Mouse (Mus musculus) spleen, adult 2 months (tissue): ENCODE data around the gene Glipr1l2. TPM values are rescaled to one million over a fixed set of nuclear protein-coding genes. Genes with fewer than 3 reads are reported as not detected.
"Not testable (repeated sequence)": the region's sequence is repeated elsewhere in the genome, so short reads cannot be mapped to it uniquely, and the experiment has no call there.

Experiments used
- DNase-seq, 2 experiments: peaks; one replicate each; pipeline versions ENCODE4 v3.0.0 to v3.0.0-alpha.2; 2012 to 2021; ENCODE audit warnings: low spot score in 2 of 2, low read depth in 1 of 2
- H3K27ac ChIP-seq: fragments of 200-500 bp; 2 replicates; pipeline ENCODE4 v1.5.1; 2012; ENCODE audit warnings: low read length, inconsistent platforms; ENCODE audit not compliant: insufficient read depth
- H3K27me3 ChIP-seq: fragments of 200-500 bp; 2 replicates; pipeline ENCODE4 v1.6.1; 2012; ENCODE audit warnings: mild to moderate bottlenecking, moderate library complexity, low read length, inconsistent platforms; ENCODE audit not compliant: control insufficient read depth, insufficient read depth
- H3K36me3 ChIP-seq: fragments of 200-500 bp; 2 replicates; pipeline ENCODE4 v1.6.1; 2012; ENCODE audit warnings: mild to moderate bottlenecking, low read length, inconsistent platforms; ENCODE audit not compliant: control insufficient read depth, insufficient read depth
- H3K4me1 ChIP-seq: fragments of 200-500 bp; 2 replicates; pipeline ENCODE4 v1.6.1; 2011; ENCODE audit warnings: inconsistent platforms; ENCODE audit not compliant: control insufficient read depth, insufficient read depth, insufficient read length
- H3K4me3 ChIP-seq: fragments of 200-500 bp; 2 replicates; pipeline ENCODE4 v1.5.1; 2011; ENCODE audit warnings: mild to moderate bottlenecking, inconsistent platforms; ENCODE audit not compliant: insufficient read depth, insufficient read length; ENCODE audit errors: extremely low read depth
- CTCF ChIP-seq: fragments of 200-500 bp; IDR thresholded peaks from 2 replicates; pipeline ENCODE4 v1.5.1; 2011; ENCODE audit warnings: mild to moderate bottlenecking, inconsistent platforms; ENCODE audit not compliant: insufficient read depth, insufficient read length, insufficient replicate concordance; ENCODE audit errors: extremely low read depth
- POLR2A ChIP-seq: fragments of 200-500 bp; IDR thresholded peaks from 2 replicates; pipeline ENCODE4 v1.6.1; 2011; ENCODE audit warnings: low read depth, low read length, inconsistent platforms
- WGBS: fragments of 180-500 bp; shearing (Covaris S2); methylation state at CpG from one replicate; pipeline ENCODE4 v1.1.7; 2018; 5-methylcytosine and 5-hydroxymethylcytosine counted together
- polyA plus RNA-seq: library from polyadenylated mRNA; depleted of rRNA; stranded (reverse); fragments of >200 nt; gene quantifications from 2 replicates; pipeline ENCODE4 v1.2.3, GENCODE M21; 2012; rRNA removed

Glipr1l2 gene
- polyA plus RNA-seq = not detected in 2 replicates

DNA sequence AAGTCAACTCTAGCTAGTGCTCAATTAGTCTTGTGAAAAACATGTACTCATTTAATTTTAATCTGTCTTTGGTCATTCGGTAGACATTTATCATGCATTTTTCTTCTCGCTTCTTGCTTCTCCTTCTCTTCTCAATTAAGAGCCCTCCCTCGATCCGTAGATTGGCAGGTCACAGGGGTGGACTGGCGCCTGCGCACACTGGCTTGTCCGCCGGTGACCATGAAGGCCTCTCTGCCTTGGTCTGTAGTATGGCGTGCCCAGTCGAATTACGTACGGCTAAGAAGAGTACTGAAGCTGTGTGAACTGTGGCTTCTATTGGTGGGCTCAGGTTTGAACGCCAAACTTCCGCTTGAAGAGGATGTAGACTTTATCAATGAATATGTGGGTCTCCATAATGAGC lies at the start of gene Glipr1l2:
TSS of gene Glipr1l2 (plus strand) at position 198 of the 400 bp plus-strand sequence.
- WGBS = 95% methylated on average over 14 of the region's 14 CpGs
- no peaks in the 10 kb centered on the region for H3K36me3 ChIP-seq
- DNase-seq = no peak
- H3K4me1 ChIP-seq = no peaks in the 10 kb centered on the region
- TF ChIP-seq CTCF (no peak), POLR2A (no peak)
- no peak within 1 kb of the TSS for H3K27ac ChIP-seq
- H3K27me3 ChIP-seq = no peaks in the 10 kb centered on the region
- no peak within 1 kb of the TSS for H3K4me3 ChIP-seq

DNA sequence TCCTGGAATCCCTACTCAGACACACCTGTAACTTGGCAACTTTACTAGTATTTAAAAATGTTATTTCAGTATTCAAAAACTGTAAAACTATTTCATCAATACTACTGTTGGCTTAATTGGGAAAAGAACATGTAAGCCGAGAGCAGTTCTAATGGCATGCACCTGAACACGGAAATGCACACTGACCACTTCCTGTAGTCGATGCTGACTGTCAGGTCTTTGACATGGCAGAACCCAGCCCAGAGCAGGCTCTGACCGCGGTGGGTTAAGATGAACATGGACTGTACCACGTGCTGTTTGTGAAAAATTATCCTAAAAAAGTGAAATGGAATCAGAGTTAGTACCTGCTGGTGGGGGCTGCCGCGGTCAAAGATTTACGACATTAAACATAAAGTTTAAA lies 39.6 kb upstream of the Glipr1l2 start:
- H3K4me1 ChIP-seq, H3K27me3 ChIP-seq, H3K4me3 ChIP-seq, H3K27ac ChIP-seq, H3K36me3 ChIP-seq, DNase-seq: not testable (repeated sequence)
- 43% methylated on average over 9 of the region's 9 CpGs for WGBS

DNA sequence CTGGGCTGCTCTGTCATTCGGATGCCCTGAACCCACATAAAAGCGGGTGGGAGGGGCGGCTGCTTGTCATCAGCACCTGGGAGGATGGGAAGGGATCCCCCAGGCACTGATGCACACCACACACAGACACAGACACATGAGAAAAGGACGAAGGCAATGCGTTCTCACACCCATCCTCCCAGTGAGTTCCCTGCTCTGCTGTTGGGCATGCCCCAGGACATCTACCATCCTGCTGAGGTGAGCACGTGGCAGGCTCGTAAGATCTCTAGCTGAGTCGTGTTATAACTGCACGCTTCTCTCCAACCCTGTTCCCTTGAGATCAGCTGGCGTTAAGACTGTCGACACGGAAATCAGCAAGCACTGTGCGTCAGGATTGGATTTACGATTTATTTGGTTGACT lies 38.9 kb upstream of the Glipr1l2 start:
- H3K4me3 ChIP-seq, H3K4me1 ChIP-seq, H3K36me3 ChIP-seq, H3K27ac ChIP-seq, H3K27me3 ChIP-seq, DNase-seq: not testable (repeated sequence)
- 59% methylated on average over 14 of the region's 14 CpGs for WGBS

DNA sequence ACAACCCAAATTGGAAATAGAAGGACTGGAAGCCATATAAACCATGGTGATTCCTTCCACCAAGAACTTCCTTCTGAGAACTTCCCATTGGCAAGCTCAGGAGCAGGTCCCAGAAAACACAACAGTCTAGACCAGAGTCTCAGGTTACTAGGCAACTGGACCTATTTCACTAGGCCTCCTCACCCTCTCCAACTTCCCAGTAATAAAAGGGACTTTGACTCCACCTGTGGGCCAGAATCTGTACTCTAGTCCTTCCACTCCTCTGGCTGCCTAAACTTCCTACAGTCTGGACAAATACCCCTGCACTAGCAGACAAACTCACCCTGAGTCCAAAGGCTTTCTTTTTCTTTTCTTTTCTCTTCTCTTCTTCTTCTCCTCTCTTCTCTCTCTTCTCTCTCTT lies 31.9 kb upstream of the Glipr1l2 start:
- no peaks in the 10 kb centered on the region for H3K36me3 ChIP-seq
- no peaks in the 10 kb centered on the region for H3K27me3 ChIP-seq
- no peak for TF ChIP-seq POLR2A
- TF ChIP-seq CTCF = no peak
- DNase-seq = peak in 1 of 2 experiments; percentile 4
- no peak overlapping the region for H3K4me3 ChIP-seq
- no peak overlapping the region for H3K27ac ChIP-seq
- H3K4me1 ChIP-seq = no peaks in the 10 kb centered on the region

DNA sequence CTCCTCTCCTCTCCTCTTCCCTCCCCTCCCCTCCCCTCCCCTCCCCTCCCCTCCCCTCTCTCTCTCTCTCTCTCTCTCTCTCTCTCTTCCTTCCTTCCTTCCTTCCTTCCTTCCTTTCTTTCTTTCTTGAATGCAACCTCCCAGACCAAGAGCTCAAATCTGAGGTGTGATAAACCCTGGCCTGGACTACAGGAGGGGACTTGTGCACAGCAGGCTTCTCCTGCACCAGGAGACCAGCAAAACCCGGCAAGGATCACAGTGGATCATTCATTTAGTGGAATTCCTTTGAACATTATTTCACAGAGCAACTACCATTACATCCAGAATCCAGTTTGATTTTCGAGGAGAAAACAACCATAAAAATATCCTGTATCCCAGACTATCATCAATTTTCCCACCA lies 31.2 kb upstream of the Glipr1l2 start:
- not testable (repeated sequence) for H3K27me3 ChIP-seq, DNase-seq, H3K27ac ChIP-seq, H3K4me3 ChIP-seq, H3K4me1 ChIP-seq, H3K36me3 ChIP-seq
- 67% methylated on average over 2 of the region's 2 CpGs for WGBS

DNA sequence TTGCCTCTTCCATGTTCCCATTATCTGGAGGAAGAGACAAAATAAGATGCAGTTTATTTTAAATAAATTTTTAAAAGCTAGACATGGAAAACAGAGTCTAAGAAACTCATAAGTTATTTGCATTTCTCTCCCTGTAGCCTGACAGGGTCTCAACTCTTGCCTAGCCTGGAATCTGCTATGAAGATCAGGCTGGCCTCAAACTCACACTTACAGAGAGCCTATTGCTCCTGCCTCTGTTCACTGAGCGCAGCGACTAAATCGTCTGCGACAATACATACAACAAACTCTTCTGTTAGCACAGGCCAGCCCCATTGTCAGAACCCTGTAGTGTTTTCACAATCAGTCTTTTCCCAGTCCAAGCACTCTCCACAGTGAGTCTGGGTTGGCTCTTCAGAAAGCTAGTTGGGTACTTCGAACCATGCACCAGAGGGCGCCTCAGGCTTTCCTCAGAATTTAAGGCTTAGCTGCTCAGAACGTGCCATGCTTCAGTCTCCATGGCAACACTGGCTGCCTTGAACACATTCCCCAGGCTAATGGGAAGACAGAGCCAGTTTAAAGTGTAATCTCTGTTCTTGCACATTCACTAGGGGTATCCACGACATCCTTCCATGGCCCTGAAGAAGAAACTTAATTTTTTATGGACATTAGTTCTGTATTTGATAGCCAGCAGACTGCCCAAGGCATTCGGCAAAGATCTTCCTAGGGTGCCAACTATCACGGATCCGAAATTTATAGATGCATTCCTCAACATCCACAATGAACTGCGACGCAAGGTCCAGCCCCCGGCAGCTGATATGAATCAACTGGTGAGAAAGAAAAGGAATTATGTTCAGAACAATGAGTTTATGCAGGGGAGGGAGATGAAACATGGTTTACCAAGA lies 23.2 kb upstream of the Glipr1l2 start, which contains the start of gene Glipr1l1:
TSS of gene Glipr1l1 (plus strand) at position 488 of the 881 bp plus-strand sequence.
- no peaks in the 10 kb centered on the region for H3K4me1 ChIP-seq
- H3K27ac ChIP-seq = no peak within 1 kb of the TSS
- H3K36me3 ChIP-seq = no peaks in the 10 kb centered on the region
- H3K27me3 ChIP-seq = no peaks in the 10 kb centered on the region
- whole genome bisulfite sequencing = 64% methylated on average over 14 of the region's 14 CpGs
- H3K4me3 ChIP-seq = no peak within 1 kb of the TSS
- peak in 1 of 2 experiments; percentile 8 for DNase-seq
- TF ChIP-seq CTCF (peak; percentile 17; the same call in 1 of the 2 replicates), POLR2A (no peak)

DNA sequence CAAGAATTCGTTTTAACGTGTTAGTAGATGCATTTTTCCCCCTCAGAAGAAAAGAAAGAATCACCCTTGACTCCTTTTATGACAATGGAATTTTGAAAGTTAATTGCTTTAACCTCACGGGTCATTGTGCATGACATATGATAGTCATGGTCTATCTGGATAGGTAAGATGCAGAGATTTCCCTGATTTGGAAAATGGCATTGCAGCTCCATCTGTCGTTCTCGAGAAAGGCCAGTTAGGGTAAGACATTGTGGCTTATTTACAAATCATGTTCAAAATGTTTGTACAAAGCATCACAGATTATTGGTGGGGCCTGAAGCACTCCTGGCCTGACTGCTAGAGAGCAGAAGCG lies 22.6 kb upstream of the Glipr1l2 start:
- DNase-seq = not testable (repeated sequence)
- 84% methylated on average over 6 of the region's 6 CpGs for WGBS

More for the DNA sequence above, 22.6 kb upstream of the Glipr1l2 start:
- not testable (repeated sequence) for H3K36me3 ChIP-seq, H3K4me3 ChIP-seq, H3K4me1 ChIP-seq, H3K27me3 ChIP-seq, H3K27ac ChIP-seq
